Mouse (Mus musculus) CD4-positive, CD25-positive, alpha-beta regulatory T cell, adult 4 months (primary cell): Measurements from ENCODE around the gene Asic2. TPM values are rescaled to one million over a fixed set of nuclear protein-coding genes. Genes with fewer than 3 reads are reported as not detected.

Experiments
- ATAC-seq: one replicate; pipeline ENCODE4 v1.8.0; 2017
- polyA plus RNA-seq, 2 experiments: library from polyadenylated mRNA; unstranded; fragments of 100-300 nt; shearing (Covaris generic); gene quantifications; one replicate each; pipeline ENCODE4 v1.2.1; 2017

The Asic2 gene
- polyA plus RNA-seq, result not detected

DNA sequence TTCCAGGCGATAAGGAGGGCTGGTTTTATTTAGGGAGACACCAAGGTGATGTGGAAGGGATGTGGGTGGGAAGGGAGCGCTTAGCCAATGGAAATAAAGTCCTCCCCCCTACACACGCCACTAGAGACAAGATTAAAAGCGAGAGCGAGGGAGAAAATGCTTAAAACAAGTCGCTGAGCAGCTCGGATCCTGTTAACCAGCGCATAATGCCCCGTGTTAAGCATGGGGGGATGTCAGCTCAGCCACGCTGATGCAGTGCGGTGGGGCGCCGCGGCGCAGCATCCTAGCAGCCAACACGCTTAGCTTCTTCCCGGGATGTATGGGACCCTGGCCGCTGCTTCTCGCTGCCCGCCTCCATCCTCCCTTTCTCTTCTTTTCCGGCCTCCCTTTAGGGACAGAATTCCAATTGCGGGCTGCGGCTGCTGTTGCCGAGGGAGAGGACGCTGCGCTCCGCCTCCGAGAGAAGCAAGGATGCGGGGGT lies at the start of gene Asic2:
Gene Asic2, minus strand, starts transcription at position 57 of the 481 bp plus-strand sequence.
- ATAC-seq, result no peak

DNA sequence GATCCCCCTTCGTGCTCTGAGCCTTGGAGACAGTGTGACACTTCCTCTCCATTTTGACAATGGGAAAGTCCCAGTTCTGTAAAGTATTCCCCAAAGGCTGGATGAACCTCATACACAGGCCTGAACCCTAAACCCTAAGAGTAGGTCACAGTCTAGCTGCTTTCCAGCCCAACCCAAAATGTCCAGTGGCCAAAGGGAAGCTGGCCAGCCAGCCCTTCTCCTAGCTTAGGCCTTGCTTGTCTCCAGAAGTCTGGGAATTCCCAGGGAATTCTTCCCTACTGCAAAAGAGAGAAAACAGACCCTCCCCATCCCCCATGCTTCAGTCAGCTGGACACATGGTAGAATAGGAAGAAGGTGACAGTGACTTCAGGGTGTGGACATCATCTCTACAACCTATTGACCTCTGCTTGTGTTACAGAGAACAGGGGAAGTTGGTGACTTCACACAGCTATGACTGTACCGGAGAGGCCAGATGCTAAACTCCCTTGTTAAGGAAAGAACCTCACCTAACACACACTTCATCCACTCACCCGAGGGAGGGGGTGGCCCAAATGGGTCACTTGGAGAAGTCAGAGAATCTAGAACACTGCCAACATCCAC lies 48.0 kb upstream of the Asic2 start:
- no peak for ATAC-seq

DNA sequence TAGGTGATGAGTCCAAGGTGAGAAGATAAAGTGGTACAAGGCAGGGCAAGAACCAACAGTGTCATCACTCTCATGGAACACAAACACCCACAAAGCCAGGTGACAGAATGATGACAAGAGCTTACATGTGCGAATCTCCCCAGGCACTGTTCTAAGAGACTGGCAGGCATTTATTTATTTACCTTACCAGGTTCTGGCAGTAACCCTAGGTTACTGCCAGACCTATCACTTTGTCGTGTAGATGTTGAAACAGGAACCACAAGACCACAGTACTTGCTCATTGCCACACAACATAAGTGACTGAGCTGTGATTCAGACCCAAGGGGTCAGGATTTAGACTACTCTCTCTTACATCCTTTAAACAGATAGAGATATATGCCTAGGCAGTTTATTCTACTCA lies 46.8 kb upstream of the Asic2 start:
- no peak for ATAC-seq

DNA sequence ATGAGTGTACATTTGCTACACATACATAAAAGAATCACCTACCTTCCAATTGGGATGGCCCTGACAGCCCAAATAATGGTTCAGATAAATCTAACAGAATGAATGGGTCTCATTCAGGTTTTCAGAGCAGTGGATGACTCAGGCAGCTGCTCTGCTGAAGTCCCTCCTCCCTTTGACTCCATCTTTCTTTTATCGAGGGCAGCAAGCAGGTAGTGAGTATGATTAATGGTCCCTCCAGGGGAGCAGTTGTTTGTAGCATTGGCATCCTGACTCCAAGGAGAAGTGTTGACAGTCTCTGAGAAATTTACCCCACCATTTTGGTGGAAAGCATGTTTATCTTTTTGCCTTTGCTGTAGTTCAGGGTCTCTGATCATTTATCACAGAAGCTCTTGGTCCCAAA lies 45.5 kb upstream of the Asic2 start:
- no peak for ATAC-seq

DNA sequence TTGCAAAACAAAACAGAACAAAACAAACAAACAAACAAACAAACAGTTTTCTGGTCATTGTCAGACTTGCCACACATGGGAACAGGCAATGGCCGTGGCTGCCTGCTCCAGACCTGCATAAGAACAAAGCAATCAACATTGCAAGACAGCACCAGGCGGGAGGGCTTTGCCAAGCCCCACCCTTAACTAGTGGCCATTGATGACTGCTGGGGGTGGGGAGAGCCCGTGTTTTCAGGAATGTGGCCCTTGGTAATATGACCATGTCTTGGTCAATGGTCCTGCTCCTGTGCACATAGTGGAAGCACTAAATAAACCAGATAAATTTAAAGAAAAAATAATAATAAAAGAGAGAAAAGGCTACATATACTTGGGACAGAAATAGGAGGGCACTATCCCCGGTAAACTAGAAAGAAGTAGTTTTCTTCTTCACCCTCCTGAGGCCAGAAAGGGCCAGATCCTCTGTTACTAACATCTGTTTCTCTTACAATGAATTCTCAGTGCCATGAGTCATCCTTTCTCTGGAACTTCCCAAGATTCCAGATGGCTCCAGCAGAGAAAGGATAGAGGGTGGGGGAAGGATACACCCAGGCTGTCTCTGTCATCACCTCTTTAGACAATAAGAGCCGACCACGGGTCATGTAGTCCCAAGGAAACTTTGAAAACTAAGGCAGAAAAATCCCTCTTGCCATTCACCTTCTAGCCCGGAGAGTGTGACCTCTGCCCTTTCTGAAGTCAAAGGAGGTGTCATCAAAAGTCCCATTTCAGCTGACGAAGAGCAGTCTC lies 43.3 kb upstream of the Asic2 start:
- ATAC-seq, result no peak

DNA sequence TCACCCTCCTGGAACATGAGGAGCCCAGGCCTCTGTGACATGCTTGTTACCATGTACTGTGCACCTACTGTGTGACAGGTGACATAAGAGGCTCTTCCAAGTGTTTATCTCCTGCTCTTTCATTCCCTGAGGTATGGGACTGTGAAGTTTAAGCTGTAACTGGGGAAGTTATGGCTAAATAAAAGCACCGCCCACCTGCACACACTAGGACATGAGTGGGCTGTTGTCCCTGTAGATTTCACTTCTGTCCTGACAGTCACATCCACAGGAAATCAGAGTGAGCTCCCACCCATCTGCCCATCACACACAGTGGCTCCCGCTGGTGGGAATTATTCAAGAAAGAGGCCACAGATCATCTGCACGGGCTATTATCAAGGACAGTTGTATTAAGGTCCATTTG lies 41.9 kb upstream of the Asic2 start:
- ATAC-seq, result no peak

DNA sequence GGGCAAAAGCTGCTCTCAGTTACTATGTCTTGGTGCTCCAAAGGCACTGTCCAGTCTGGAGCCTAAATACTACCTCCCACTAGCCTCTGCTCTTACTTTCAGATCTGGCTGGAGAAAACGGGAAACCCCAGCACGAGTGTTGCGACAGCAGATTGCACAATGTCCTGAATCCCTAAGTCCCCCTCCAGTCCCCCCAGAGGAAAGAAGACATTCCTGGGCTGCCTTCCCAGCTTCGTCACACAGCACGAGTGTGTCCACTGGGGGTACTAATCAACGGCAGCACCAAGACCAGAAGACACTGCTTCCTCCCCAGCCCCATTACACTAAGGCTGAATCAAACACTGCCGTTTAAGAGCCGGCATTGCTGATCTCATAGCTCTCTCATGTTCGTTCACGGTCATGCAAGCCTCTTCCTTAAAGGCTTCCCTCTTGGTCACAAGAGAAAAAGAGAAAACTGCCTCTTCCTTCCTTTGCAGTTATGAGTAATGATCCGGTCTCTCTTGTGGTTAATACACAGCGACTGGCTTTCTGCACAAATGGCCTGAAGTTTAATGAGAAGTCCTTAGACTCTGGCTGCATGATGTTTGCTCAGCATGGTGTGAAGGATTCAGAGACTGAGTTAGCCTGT lies 38.7 kb upstream of the Asic2 start:
- ATAC-seq, result no peak

DNA sequence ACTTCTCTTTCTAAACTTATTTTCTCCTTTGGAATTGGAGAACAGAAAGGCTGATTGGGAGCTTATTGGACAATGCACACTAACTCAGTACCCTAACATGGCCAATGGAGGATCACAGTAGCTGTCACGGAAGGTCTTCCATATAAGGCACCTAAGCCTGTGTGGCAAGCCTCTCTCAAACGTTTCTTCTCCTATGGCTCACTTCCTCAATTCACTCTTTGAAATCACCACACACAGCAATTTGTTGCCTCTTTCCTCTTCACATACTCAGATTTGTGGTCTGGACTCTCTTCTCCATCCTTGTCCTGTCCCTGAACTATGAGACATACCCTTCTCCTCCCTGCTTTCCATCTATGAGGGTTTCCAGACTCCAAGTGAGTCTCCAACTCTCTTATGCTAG lies 36.6 kb upstream of the Asic2 start:
- ATAC-seq, result no peak

DNA sequence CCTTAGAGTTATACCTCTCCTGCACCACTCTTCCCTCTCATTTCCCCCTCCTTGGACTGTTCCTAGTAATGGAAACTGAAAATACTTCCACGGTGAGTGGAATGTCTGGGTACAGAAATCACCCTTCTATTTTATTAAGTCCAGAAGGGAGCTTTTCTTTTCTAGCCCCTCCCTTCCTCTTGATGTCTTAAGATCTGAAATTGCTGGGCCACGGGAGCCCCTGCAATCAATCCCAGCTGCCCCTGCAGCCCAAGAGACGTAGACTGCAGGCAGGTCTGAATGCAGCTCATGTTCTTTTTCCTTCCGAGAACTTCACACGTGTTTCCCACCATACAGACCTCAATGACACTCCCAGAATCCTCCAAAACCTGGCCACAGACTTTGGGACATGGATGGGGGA lies 32.3 kb upstream of the Asic2 start:
- no peak for ATAC-seq

DNA sequence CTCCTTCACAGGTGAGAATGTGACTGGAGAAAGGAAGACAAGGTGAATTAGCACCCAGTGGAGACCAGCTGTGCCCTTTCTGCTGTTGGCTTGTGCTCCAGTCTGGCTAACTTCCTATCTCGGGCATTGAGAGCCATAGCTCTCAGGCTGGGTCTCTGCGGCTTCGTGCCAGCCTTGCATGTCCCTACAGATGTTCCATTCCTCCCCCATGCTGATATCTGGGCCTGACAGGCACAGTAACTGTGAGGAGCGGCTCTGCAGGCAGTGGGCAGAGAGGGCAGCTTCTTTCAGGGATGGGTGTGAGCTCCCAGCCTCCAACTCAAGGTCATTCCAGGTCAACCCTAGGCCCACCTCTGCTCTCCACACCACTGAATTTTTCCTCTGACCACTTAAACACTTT lies 31.2 kb upstream of the Asic2 start:
- no peak for ATAC-seq

DNA sequence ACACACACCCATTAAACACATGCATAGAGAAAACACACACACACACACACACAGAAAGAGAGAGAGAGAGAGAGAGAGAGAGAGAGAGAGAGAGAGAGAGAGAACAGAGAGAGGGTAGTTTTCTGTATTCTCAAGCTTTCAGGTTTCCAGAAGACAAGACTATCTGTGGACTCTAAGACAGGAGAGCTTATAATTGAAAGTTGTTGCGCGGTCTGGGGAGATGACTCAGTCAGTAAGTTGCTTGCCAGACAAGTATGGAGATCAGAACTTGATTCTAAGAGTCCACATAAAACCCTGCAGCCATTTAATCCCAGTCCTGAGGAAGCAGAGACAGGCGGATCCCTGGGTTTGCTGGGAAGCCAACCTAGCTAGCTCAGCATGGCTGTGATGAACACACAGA lies 30.4 kb upstream of the Asic2 start:
- ATAC-seq, result no peak

DNA sequence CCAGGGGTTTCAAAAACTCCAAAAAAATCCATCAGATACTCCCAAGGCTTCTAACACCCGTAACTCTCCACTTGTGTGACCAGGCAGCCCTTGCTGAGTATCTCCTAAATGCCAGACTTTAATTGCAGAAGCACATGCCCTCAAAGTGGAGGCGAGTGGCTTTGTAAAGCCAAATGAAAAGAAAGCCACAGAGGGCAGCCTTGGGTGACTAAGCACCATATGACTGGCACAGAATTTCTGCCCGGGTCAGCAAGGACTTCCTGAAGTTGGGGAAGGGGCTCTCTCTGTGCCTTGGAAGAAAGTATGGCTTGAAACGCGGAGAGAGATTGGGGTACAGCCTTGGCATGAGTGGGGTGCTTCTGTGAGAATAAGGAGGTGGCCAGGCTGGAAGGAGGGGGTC lies 28.8 kb upstream of the Asic2 start:
- no peak for ATAC-seq

DNA sequence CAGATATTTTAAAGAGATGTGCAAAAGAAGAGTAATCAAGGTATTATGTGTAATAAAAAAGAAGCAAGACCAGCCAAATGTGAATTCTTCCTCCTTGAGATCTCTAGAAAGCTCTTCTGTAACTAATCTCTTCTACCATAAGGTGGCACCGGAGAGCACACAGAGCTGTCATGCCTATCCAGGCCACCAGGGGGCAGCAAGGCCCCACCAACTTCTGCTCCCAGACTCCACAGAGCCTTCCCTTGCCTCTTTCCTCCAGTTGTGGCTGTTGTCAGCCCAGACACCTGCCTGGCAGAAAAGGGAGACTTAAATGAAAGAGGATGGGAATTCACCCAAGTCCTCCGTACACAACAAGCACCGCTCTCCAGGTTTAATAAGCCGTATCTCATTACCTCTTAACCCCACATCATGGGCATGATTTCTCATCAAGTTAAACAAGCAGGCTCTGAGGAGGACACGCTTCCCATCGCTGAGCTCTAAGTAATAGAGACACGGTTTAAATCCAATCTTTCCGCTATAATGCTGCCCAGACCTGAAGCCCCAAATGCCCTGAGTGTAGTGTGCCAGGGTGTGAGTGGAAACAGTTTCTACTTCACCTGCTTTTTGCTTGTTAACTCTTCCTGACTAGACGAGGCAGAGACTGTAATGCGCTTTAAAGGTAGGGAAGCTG lies 28.1 kb upstream of the Asic2 start:
- ATAC-seq, result no peak

DNA sequence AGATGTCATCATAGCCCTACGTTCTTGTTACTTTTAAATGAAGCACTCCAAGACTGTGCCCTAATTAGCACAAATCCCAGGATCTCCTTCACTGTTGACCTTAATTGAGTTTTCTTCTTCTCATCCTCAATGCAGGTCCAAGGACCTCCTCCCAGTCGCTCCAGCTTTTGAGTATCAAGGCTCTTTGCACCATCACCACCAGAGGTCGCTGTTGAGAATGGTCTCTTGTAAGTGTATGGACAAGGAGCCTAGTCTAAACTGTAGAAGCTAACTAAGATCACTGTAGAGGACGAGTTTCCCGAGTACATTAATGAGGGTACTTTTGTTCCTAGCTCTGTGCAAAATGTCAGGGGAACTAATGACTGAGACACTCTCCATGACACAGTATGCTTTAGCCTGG lies 14.9 kb upstream of the Asic2 start:
- no peak for ATAC-seq

DNA sequence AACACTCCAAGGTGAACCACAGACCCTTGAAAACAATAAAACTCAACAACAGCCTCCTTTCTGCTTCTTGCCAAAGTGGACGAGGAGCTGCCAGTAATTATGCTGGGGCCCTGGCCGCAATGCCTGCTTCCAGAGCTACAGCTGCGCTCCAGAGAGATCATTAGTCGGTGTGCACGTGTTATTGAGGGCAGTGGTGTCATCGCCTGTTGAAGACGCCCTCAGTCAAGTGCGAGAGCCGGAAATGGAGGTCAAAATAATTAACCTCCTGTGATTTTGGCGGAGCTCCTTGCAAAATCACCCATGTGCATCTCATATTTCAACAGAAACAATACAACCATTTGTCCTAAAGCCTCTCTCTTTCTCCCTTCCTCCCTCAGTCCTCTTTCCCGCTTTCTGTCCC lies 13.9 kb upstream of the Asic2 start:
- no peak for ATAC-seq

DNA sequence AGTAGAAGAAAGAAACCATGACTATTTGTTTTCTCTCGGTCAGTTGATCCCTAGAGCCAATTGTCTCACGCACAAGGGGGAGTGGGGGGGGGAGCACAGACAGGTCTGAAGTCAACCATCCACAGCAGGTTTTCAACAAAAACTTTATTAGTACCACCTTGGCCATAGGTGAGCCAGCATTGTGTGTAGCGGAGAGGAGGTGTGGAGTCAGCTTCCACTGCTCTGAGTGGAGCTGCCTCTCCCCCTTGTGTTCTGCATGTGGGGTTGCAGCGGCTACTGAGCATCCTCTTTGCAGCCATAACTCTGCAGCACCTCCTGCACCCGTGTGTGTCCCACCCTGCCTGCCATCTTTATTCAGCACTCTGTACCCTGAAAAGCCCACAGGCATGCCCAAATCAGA lies 6.3 kb upstream of the Asic2 start:
- no peak for ATAC-seq

DNA sequence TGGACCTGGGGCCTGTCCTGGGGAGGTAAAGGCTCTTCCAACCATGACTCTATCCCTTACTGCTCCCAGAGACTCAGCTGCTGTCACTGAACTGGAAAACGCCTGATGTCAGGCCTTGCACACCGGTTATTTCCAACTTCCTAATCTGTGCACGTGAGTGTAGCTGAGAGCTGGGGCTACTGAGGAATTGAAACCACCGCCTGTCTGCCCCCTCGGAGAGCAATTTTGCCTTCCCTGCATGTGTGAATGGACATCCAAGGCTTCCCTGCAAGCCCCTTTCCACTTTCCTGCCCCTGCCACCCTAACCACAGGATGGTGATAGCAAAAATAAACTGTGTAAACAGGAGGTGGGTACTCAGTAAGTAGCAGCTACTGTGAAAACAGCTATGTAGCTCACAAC lies 5.4 kb upstream of the Asic2 start:
- ATAC-seq, result no peak

DNA sequence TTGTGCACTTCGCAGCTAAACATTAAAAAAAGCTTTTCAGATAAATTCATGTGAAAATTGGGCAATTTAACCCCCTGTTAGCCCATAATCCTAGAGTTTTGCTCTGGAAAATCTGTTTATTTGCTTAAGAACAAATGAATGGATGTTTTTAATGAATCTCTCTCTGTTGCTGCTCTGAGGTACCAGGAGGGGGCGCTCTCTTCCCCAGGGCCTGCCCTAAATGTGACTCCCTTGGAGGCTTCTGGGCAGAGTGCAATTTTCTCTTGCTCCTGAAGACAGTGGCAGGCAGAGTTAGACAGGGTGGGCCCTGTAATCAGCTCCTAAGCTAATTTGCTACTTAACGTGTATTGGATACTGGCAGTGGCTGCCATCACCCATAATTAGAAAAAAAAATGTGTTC lies 3.8 kb upstream of the Asic2 start:
- no peak for ATAC-seq

DNA sequence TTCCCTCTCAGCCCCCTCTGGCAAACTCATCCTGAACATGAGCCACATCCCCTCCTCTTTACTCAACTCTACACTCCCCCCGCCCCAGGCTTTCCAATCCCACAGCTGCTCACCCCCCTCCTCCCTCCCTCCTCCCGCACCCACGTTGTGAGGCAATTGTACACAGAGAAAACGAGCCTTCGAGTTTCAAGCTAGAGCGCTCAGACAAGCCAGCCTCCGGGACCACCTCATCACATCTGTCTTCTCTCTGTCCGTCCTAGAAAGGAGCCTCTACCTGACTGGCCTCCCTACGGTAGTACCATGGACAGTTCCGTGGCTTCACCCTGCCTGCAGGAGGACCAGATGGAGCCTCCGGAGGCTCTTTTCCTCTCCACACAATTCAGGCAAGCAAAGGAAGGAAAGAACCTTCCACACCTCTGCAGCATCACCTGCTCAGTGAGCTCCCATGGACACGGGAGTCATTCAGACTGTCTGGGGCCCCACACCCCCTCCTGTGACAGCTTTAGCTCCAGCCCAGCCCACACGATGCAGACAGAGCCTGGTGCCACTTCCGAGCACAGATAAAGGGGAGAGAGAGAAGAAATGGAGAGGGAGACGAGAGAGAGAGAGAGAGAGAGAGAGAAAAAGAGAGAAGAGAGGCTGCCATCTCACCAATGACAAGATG lies 1.5 kb downstream of the Asic2 start:
- ATAC-seq, result no peak

DNA sequence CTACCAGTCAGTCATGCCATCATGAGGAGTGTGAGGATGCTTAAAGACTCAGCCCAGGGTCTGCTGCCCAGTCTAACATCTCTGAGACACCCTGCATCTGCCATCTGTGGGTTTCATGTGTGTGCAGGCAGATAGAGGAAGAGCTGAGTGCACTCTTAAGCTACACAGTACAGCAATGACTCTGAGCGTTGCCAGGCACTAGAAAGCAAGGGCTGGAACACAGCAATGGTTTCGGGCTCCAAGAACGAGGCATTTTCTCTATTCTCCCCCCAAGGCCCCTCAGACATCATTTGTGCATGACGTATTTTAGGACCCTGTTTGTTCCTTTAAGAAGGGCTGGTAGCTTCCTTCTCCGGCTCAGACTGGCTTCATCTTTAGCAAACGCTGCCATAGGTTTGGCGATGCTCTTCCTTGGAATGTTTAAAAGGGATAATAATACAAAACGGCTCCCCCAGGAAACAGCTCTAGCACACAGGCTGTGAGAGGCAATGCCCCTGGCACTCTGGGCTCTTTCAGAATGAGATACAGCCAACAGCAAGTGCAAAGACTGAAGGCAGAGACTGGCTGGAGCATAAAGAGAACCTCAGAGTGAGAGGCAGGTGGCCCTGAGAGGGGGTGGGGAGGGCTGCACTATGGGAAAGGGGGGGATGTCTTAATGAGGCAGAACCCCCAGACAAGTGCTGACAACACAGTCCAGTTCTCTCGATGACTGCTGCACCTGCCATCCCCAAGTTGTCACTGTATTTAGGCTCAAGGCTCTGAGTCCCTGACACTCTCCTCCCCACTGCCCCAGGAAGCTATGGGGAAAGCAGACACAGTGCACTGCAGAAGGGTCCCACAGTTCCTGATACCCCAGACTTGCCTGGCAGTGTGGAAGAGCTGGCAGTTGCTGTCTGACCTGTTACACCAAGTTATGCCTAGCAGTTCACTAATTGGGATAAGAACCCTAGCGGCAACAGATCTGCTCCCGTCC lies 2.3 kb downstream of the Asic2 start:
- ATAC-seq, result no peak

DNA sequence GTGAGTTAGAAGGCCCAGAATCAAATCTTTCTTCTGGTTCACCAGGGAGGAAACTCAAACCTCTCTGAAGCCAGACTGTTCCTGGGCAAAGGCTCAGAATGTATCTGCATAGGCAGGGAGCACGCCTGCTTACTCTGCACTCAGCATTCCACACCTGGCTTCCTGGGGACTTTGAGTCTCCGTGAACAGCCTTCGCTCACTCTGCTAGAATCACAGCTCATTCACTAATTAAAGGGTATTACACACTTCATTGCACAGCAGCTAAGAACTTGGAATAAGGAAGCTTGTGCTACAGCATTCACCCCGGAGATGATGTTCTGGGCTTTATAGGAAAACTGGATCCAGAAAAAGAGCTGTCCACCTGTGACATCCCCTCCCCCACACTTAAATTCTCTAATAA lies 3.7 kb downstream of the Asic2 start:
- ATAC-seq, result no peak

DNA sequence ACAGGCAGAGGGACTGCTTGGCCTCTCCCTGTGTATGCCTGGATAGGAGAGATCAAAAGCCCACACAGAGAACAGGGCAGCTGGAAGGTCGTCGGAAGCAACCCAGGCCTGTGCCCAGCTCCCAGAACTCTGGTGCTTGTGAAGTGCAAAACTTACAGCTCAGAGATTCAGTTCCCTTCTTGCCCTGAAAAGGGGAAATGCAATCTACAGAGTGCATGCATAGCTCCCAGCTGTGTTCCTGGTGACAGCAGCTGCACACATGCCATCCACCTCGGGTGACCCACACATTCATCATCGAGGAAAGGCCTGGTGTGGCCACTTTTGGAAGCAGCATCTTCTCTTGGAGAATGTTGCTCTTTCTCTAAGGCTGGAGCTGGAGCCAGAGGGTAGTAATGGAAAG lies 13.9 kb downstream of the Asic2 start:
- no peak for ATAC-seq
